Mouse (Mus musculus) MEL (cell line): ENCODE measurements around the gene Ssna1. TPM values are rescaled to one million over a fixed set of nuclear protein-coding genes. Genes with fewer than 3 reads are reported as not detected.

ENCODE experiments used
- DNase-seq: peaks from one replicate; pipeline ENCODE4 v3.0.0; 2011; ENCODE audit warnings: low read depth, low spot score
- H3K27ac ChIP-seq: 2 replicates; pipeline ENCODE4 v1.5.1; 2012; ENCODE audit warnings: low read depth, mild to moderate bottlenecking, control low read depth, low read length, moderate library complexity; ENCODE audit not compliant: control insufficient read depth
- H3K27me3 ChIP-seq, 2 experiments: fragments of 150-350 bp in 1 of 2; sonication (generic) in 1 of 2; 2 replicates each; pipeline ENCODE4 v1.6.1; 2012; ENCODE audit warnings: low read length in 2 of 2, mild to moderate bottlenecking in 2 of 2, improper control_type of control experiment in 1 of 2, moderate library complexity in 1 of 2; ENCODE audit not compliant: insufficient read depth in 2 of 2, control insufficient read depth in 1 of 2
- H3K36me3 ChIP-seq, 2 experiments: 2 replicates each; pipeline ENCODE4 v1.6.1; 2012 to 2014; ENCODE audit warnings: low read length in 2 of 2, improper control_type of control experiment in 1 of 2, inconsistent platforms in 1 of 2, mild to moderate bottlenecking in 1 of 2; ENCODE audit not compliant: insufficient read depth in 2 of 2, control insufficient read depth in 1 of 2
- H3K4me1 ChIP-seq, 2 experiments: fragments of 150-350 bp in 1 of 2; sonication (generic) in 1 of 2; 2 replicates each; pipeline ENCODE4 v1.6.1; 2012; ENCODE audit warnings: low read length in 2 of 2, improper control_type of control experiment in 1 of 2, mild to moderate bottlenecking in 1 of 2; ENCODE audit not compliant: insufficient read depth in 2 of 2, control insufficient read depth in 1 of 2
- H3K4me3 ChIP-seq, 2 experiments: fragments of 150-350 bp in 1 of 2; sonication (generic) in 1 of 2; 2 replicates each; pipeline ENCODE4 v1.5.1; 2012; ENCODE audit warnings: low read depth in 2 of 2, low read length in 2 of 2, mild to moderate bottlenecking in 2 of 2, moderate library complexity in 2 of 2, control low read depth in 1 of 2, improper control_type of control experiment in 1 of 2; ENCODE audit not compliant: control insufficient read depth in 1 of 2, insufficient read depth in 1 of 2
- H3K79me2 ChIP-seq: 2 replicates; pipeline ENCODE4 v1.6.1; 2012; ENCODE audit warnings: mild to moderate bottlenecking, low read length, moderate library complexity; ENCODE audit not compliant: control insufficient read depth, poor library complexity, insufficient read depth
- H3K9ac ChIP-seq: 2 replicates; pipeline ENCODE4 v1.6.1; 2012; ENCODE audit warnings: low read depth, mild to moderate bottlenecking, control low read depth, low read length, moderate library complexity; ENCODE audit not compliant: control insufficient read depth, poor library complexity, severe bottlenecking
- H3K9me3 ChIP-seq: fragments of 150-350 bp; sonication (generic); replicated peaks from 2 replicates; pipeline ENCODE4 v1.6.1; 2012; ENCODE audit warnings: mild to moderate bottlenecking, low read length, improper control_type of control experiment, moderate library complexity; ENCODE audit not compliant: insufficient read depth
- BHLHE40 ChIP-seq: IDR thresholded peaks from 2 replicates; pipeline ENCODE4 v1.6.1; 2012; ENCODE audit warnings: low read depth, mild to moderate bottlenecking, inconsistent platforms, low read length, improper control_type of control experiment, borderline replicate concordance
- CHD1 ChIP-seq: IDR thresholded peaks from 2 replicates; pipeline ENCODE4 v1.6.1; 2012; ENCODE audit warnings: low read depth, mild to moderate bottlenecking, inconsistent platforms, low read length, improper control_type of control experiment
- CHD2 ChIP-seq: IDR thresholded peaks from 2 replicates; pipeline ENCODE4 v1.6.1; 2011; ENCODE audit warnings: low read length, improper control_type of control experiment
- CTCF ChIP-seq, 3 experiments: IDR thresholded peaks in 2 of 3; conservative IDR thresholded peaks in 1 of 3; 2 replicates each; pipeline ENCODE4 v1.5.1; 2011 to 2012; ENCODE audit warnings: low read length in 3 of 3, low read depth in 2 of 3, mild to moderate bottlenecking in 2 of 3, improper control_type of control experiment in 1 of 3, inconsistent platforms in 1 of 3, mixed read lengths in 1 of 3, moderate library complexity in 1 of 3; ENCODE audit not compliant: control insufficient read depth in 1 of 3, insufficient read depth in 1 of 3, poor library complexity in 1 of 3, severe bottlenecking in 1 of 3
- ELF1 ChIP-seq: IDR thresholded peaks from 2 replicates; pipeline ENCODE4 v1.6.1; 2014; ENCODE audit warnings: low read depth, mild to moderate bottlenecking, inconsistent platforms, low read length, improper control_type of control experiment, moderate library complexity
- EP300 ChIP-seq, 2 experiments: IDR thresholded peaks; 2 replicates each; pipeline ENCODE4 v1.6.1; 2011; ENCODE audit warnings: improper control_type of control experiment in 2 of 2, low read length in 2 of 2, low read depth in 1 of 2, mild to moderate bottlenecking in 1 of 2
- ETS1 ChIP-seq: IDR thresholded peaks from 2 replicates; pipeline ENCODE4 v1.6.1; 2012; ENCODE audit warnings: low read depth, mild to moderate bottlenecking, inconsistent platforms, low read length, improper control_type of control experiment, moderate library complexity
- GABPA ChIP-seq: IDR thresholded peaks from 2 replicates; pipeline ENCODE4 v1.6.1; 2012; ENCODE audit warnings: low read depth, mild to moderate bottlenecking, inconsistent platforms, low read length, improper control_type of control experiment, moderate library complexity
- GATA1 ChIP-seq: IDR thresholded peaks from 2 replicates; pipeline ENCODE4 v1.6.1; 2011; ENCODE audit warnings: low read depth, low read length, improper control_type of control experiment
- HCFC1 ChIP-seq: IDR thresholded peaks from 2 replicates; pipeline ENCODE4 v1.6.1; 2012; ENCODE audit warnings: low read depth, mild to moderate bottlenecking, inconsistent platforms, low read length, improper control_type of control experiment, moderate library complexity
- JUND ChIP-seq: IDR thresholded peaks from 2 replicates; pipeline ENCODE4 v1.6.1; 2011; ENCODE audit warnings: low read depth, mild to moderate bottlenecking, improper control_type of control experiment, low read length
- KAT2A ChIP-seq: conservative IDR thresholded peaks from 2 replicates; pipeline ENCODE4 v1.6.1; 2012; ENCODE audit warnings: low read depth, low read length, improper control_type of control experiment, inconsistent platforms
- MAFK ChIP-seq: IDR thresholded peaks from 2 replicates; pipeline ENCODE4 v1.6.1; 2011; ENCODE audit warnings: low read depth, mild to moderate bottlenecking, low read length, improper control_type of control experiment, borderline replicate concordance
- MAX ChIP-seq: IDR thresholded peaks from 2 replicates; pipeline ENCODE4 v1.6.1; 2011; ENCODE audit warnings: low read length, improper control_type of control experiment
- MAZ ChIP-seq: IDR thresholded peaks from 2 replicates; pipeline ENCODE4 v1.6.1; 2012; ENCODE audit warnings: low read depth, mild to moderate bottlenecking, inconsistent platforms, low read length, improper control_type of control experiment
- MXI1 ChIP-seq: IDR thresholded peaks from 2 replicates; pipeline ENCODE4 v1.6.1; 2011; ENCODE audit warnings: mild to moderate bottlenecking, low read depth, low read length, improper control_type of control experiment
- MYB ChIP-seq: IDR thresholded peaks from 2 replicates; pipeline ENCODE4 v1.6.1; 2011; ENCODE audit warnings: mild to moderate bottlenecking, low read depth, low read length, improper control_type of control experiment
- MYC ChIP-seq: IDR thresholded peaks from 2 replicates; pipeline ENCODE4 v1.6.1; 2011; ENCODE audit warnings: low read depth, mild to moderate bottlenecking, low read length, improper control_type of control experiment, moderate library complexity
- NELFE ChIP-seq: IDR thresholded peaks from 2 replicates; pipeline ENCODE4 v1.6.1; 2011; ENCODE audit warnings: low read depth, low read length, improper control_type of control experiment
- NRF1 ChIP-seq: IDR thresholded peaks from 2 replicates; pipeline ENCODE4 v1.6.1; 2014; ENCODE audit warnings: low read depth, mild to moderate bottlenecking, inconsistent platforms, low read length, improper control_type of control experiment, moderate library complexity; ENCODE audit not compliant: poor library complexity, insufficient read depth, severe bottlenecking
- POLR2A ChIP-seq, 2 experiments: IDR thresholded peaks; 2 replicates each; pipeline ENCODE4 v1.6.1; 2011 to 2012; ENCODE audit warnings: low read length in 2 of 2, mild to moderate bottlenecking in 2 of 2, control low read depth in 1 of 2, improper control_type of control experiment in 1 of 2, low read depth in 1 of 2, moderate library complexity in 1 of 2; ENCODE audit not compliant: control insufficient read depth in 1 of 2, insufficient read depth in 1 of 2, poor library complexity in 1 of 2
- POLR2AphosphoS2 ChIP-seq: IDR thresholded peaks from 2 replicates; pipeline ENCODE4 v1.6.1; 2011; ENCODE audit warnings: low read length, improper control_type of control experiment
- POLR2AphosphoS5 ChIP-seq: IDR thresholded peaks from 2 replicates; pipeline ENCODE4 v1.6.1; 2012; ENCODE audit warnings: low read depth, borderline replicate concordance, mild to moderate bottlenecking, inconsistent platforms, low read length, moderate library complexity, mixed read lengths
- RAD21 ChIP-seq: IDR thresholded peaks from 2 replicates; pipeline ENCODE4 v1.6.1; 2011; ENCODE audit warnings: mild to moderate bottlenecking, low read depth, low read length, improper control_type of control experiment
- RCOR1 ChIP-seq: IDR thresholded peaks from 2 replicates; pipeline ENCODE4 v1.6.1; 2012; ENCODE audit warnings: low read depth, mild to moderate bottlenecking, inconsistent platforms, low read length, improper control_type of control experiment
- SIN3A ChIP-seq: IDR thresholded peaks from 2 replicates; pipeline ENCODE4 v1.6.1; 2012; ENCODE audit warnings: low read length, improper control_type of control experiment, inconsistent platforms
- SMC3 ChIP-seq: IDR thresholded peaks from 2 replicates; pipeline ENCODE4 v1.6.1; 2011; ENCODE audit warnings: low read depth, low read length, improper control_type of control experiment
- UBTF ChIP-seq: IDR thresholded peaks from 2 replicates; pipeline ENCODE4 v1.6.1; 2012; ENCODE audit warnings: low read depth, mild to moderate bottlenecking, inconsistent platforms, low read length, improper control_type of control experiment, moderate library complexity, borderline replicate concordance; ENCODE audit not compliant: insufficient read depth
- USF1 ChIP-seq: IDR thresholded peaks from 2 replicates; pipeline ENCODE4 v1.6.1; 2014; ENCODE audit warnings: low read depth, mild to moderate bottlenecking, inconsistent platforms, low read length, improper control_type of control experiment, moderate library complexity
- USF2 ChIP-seq, 2 experiments: IDR thresholded peaks; 2 replicates each; pipeline ENCODE4 v1.6.1; 2011 to 2012; ENCODE audit warnings: improper control_type of control experiment in 2 of 2, low read length in 2 of 2, borderline replicate concordance in 1 of 2, inconsistent platforms in 1 of 2, low read depth in 1 of 2, mild to moderate bottlenecking in 1 of 2; ENCODE audit not compliant: insufficient read depth in 1 of 2
- ZC3H11A ChIP-seq: IDR thresholded peaks from 2 replicates; pipeline ENCODE4 v1.6.1; 2012; ENCODE audit warnings: low read depth, mild to moderate bottlenecking, inconsistent platforms, low read length, improper control_type of control experiment
- ZMIZ1 ChIP-seq: IDR thresholded peaks from 2 replicates; pipeline ENCODE4 v1.6.1; 2012; ENCODE audit warnings: low read depth, mild to moderate bottlenecking, inconsistent platforms, low read length, improper control_type of control experiment, moderate library complexity
- ZNF384 ChIP-seq: IDR thresholded peaks from 2 replicates; pipeline ENCODE4 v1.6.1; 2012; ENCODE audit warnings: low read depth, mild to moderate bottlenecking, inconsistent platforms, low read length, improper control_type of control experiment
- polyA plus RNA-seq, 2 experiments: library from polyadenylated mRNA; stranded (reverse) in 1 of 2; unstranded in 1 of 2; fragments of >175 nt in 1 of 2; fragments of >200 nt in 1 of 2; gene quantifications; 2 replicates each; pipeline versions ENCODE4 v1.2.1 to v1.2.4; 2012; ENCODE audit warnings: low replicate concordance in 2 of 2, low read depth in 1 of 2; ENCODE audit not compliant: insufficient read length in 2 of 2, insufficient read depth in 1 of 2, missing spikeins in 1 of 2
- total RNA-seq: library from RNA; depleted of rRNA; stranded (reverse); fragments of 300-350 nt; gene quantifications from 2 replicates; pipeline ENCODE4 v1.2.3, GENCODE M21; 2012

Gene Ssna1
- total and polyA plus RNA-seq, 3 experiments: 158 to 226 TPM; not detected in 1

GRCm38 (mm10) chr2:25255284-25255779 is 16.9 kb downstream of the Ssna1 start, which contains the start of gene Tmem203 (continued):
- peak; percentile 65 for TF ChIP-seq POLR2AphosphoS2
- TF ChIP-seq JUND: no peak
- TF ChIP-seq ZC3H11A: no peak
- TF ChIP-seq HCFC1: peak; percentile 96
- peak; percentile 64 to 83; a peak in 3 of 4 replicates for TF ChIP-seq POLR2A (IDR thresholded peaks at IDR 0.05; ENCODE audit: control insufficient read depth in 1 of 2, insufficient read depth in 1 of 2, low read depth in 1 of 2, low read length in 2 of 2, poor library complexity in 1 of 2)
- TF ChIP-seq NELFE: peak; percentile 80
- no peak for TF ChIP-seq GABPA
- no peak for TF ChIP-seq ZNF384
- TF ChIP-seq MAX: peak; percentile 82
- no peak for TF ChIP-seq UBTF
- TF ChIP-seq RCOR1: no peak
- TF ChIP-seq SIN3A: peak; percentile 100
- TF ChIP-seq KAT2A: peak; percentile 74; the same call in 1 of the 2 replicates
- no peak for TF ChIP-seq MAFK
- TF ChIP-seq BHLHE40: no peak
- 0 out of 2 replicates have a peak, but pooled peaks have one; percentile 18 for TF ChIP-seq NRF1

DNA sequence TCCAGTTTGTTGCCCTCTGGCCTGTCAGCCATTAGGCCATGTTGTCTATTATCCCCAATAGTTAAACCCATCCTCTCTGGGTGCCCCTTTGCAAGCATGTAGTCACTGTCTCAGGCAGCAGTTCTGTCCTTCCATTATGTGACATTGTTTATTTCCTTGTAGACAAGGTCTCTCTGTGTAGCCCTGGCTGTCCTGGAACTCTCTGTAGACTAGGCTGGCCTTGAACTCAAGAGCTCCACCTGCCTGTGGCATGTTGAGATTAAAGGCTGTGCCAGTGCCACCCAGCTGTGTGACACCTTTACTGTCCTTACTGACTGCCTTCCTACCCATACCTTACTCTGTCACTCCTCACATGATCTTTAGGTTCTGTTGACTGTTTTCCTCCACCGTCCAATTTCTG is 19.9 kb downstream of the Ssna1 start:
- Histone ChIP-seq H3K9ac (no peak overlapping the region), H3K4me3 (no peak overlapping the region), H3K36me3 (peaks cover 2 to 8% of the 10 kb centered on the region in 2 experiments; a peak in 2 of 4 replicates), H3K27ac (no peak overlapping the region), H3K9me3 (no peaks in the 10 kb centered on the region), H3K79me2 (peaks cover 20% of the 10 kb centered on the region), H3K27me3 (no peaks in the 10 kb centered on the region), H3K4me1 (peaks cover 2 to 12% of the 10 kb centered on the region in 2 experiments; a peak in 1 of 4 replicates)
- DNase-seq: peak; percentile 54
- TF ChIP-seq SMC3 (peak; percentile 78), ETS1 (no peak), MAZ (no peak), HCFC1 (no peak), ZMIZ1 (no peak), CTCF (IDR thresholded peaks at IDR 0.05 in 2 of 3, conservative IDR thresholded peaks at IDR 0.05 in 1 of 3; ENCODE audit: control insufficient read depth in 1 of 3, insufficient read depth in 1 of 3, low read depth in 2 of 3, low read length in 3 of 3, poor library complexity in 1 of 3, severe bottlenecking in 1 of 3) (peak; percentile 49 to 66 (median 50)), CHD2 (no peak), MXI1 (no peak), ELF1 (no peak), POLR2AphosphoS2 (no peak), KAT2A (no peak), POLR2AphosphoS5 (no peak), USF2 (IDR thresholded peaks at IDR 0.05; ENCODE audit: borderline replicate concordance in 1 of 2, insufficient read depth in 1 of 2, low read depth in 1 of 2, low read length in 2 of 2) (no peak), GATA1 (no peak), GABPA (no peak), ZNF384 (no peak), JUND (no peak), USF1 (no peak), MAX (no peak), RAD21 (peak; percentile 29), CHD1 (no peak), RCOR1 (no peak), SIN3A (no peak), BHLHE40 (no peak), MYC (no peak), MYB (no peak), POLR2A (IDR thresholded peaks at IDR 0.05; ENCODE audit: control insufficient read depth in 1 of 2, insufficient read depth in 1 of 2, low read depth in 1 of 2, low read length in 2 of 2, poor library complexity in 1 of 2) (no peak), EP300 (IDR thresholded peaks at IDR 0.05; ENCODE audit: low read depth in 1 of 2, low read length in 2 of 2) (no peak), UBTF (no peak), ZC3H11A (peak; percentile 43; the same call in 1 of the 2 replicates)
